10 mouse cellular contexts compared by ENCODE assay signal in the genomic region with DNA sequence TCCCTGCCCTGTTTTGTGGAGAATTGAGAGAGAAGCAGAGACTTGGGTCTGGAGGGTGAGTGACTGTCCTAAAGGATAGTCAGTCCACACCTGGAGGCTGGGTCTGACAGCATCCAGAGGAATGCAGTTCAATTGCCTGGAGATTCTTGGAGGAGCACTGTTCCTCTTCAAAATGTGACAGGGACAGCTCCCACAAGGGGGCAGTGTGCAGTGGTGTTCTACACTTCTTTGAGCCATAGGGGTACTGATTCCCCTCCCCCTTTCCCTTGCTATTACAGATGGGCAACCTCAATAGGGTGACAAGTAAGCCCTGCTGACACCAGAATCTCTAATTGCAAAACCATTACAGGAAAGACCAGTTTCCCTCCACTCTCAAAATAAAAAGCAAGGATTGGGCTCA.
A peak's percentile ranks its signal among the peaks of the same experiment; 100 is the strongest.
DNase-seq lines count a peak whose midpoint lies in the region; ATAC-seq and TF ChIP-seq lines count a peak whose summit lies in the region.
"Had no signal": no experiment of that assay in that cellular context is flagged by ENCODE, and none has a peak within 500 bp of the region (broad histone marks: within the 10 kb centered on the region; RNA-seq: fewer than 3 reads in every experiment).

No protein-coding gene starts in this region.

- CTCF ChIA-PET in Patski (lab: Charles Lee): no interaction called here

- H3K4me2 ChIP-seq in hindbrain, embryonic 16.5 days (ENCODE audit: low read length): no peak overlapping the region
- H3K4me2 ChIP-seq in midbrain, embryonic 14.5 days (ENCODE audit: low read length): no peak overlapping the region
- no peak overlapping the region for H3K4me2 ChIP-seq in midbrain, embryonic 13.5 days (replicated peaks)
- H3K4me2 ChIP-seq: embryonic facial prominence, embryonic 12.5 days; heart, embryonic 13.5 days had no signal

- in situ Hi-C loops in Patski (cut with MboI; ENCODE audit: low pct_unique_long_range_greater_than_20kb): no loop called here

- H3K27me3 ChIP-seq in hindbrain, embryonic 10.5 days (ENCODE audit: insufficient read depth, poor library complexity, severe bottlenecking): no peaks in the 10 kb centered on the region
- H3K27me3 ChIP-seq in hindbrain, embryonic 16.5 days (replicated peaks; ENCODE audit: control insufficient read depth, insufficient read depth, low read length): no peaks in the 10 kb centered on the region
- H3K27me3 ChIP-seq in midbrain, embryonic 14.5 days (ENCODE audit: control insufficient read depth, insufficient read depth, low read length): no peaks in the 10 kb centered on the region
- no peaks in the 10 kb centered on the region for H3K27me3 ChIP-seq in midbrain, embryonic 13.5 days
- H3K27me3 ChIP-seq in Patski: peaks cover 4% of the 10 kb centered on the region
- H3K27me3 ChIP-seq: embryonic facial prominence, embryonic 12.5 days; heart, embryonic 13.5 days had no signal

- no peak for ATAC-seq in hindbrain, embryonic 16.5 days
- no peak for ATAC-seq in midbrain, embryonic 14.5 days (ENCODE audit: low FRiP score, low TSS enrichment)
- ATAC-seq in midbrain, embryonic 13.5 days: no peak
- no peak for ATAC-seq in Patski
- peak; percentile 44 for ATAC-seq in granulocyte monocyte progenitor cell, adult 5-6 weeks (replicated peaks; ENCODE audit: poor library complexity, severe bottlenecking)
- ATAC-seq in frontal cortex, adult (ENCODE audit: low TSS enrichment): no peak

- no peaks in the 10 kb centered on the region for H3K36me3 ChIP-seq in hindbrain, embryonic 10.5 days
- H3K36me3 ChIP-seq in hindbrain, embryonic 16.5 days (ENCODE audit: control insufficient read depth, insufficient read depth, low read length): no peaks in the 10 kb centered on the region
- H3K36me3 ChIP-seq in midbrain, embryonic 14.5 days (ENCODE audit: control insufficient read depth, insufficient read depth, low read length): no peaks in the 10 kb centered on the region
- H3K36me3 ChIP-seq in midbrain, embryonic 13.5 days: no peaks in the 10 kb centered on the region
- H3K36me3 ChIP-seq: embryonic facial prominence, embryonic 12.5 days; heart, embryonic 13.5 days had no signal

- no peak overlapping the region for H3K27ac ChIP-seq in hindbrain, embryonic 10.5 days
- no peak overlapping the region for H3K27ac ChIP-seq in hindbrain, embryonic 16.5 days (ENCODE audit: low read depth, low read length)
- H3K27ac ChIP-seq in midbrain, embryonic 14.5 days (replicated peaks; ENCODE audit: low read depth, low read length): no peak overlapping the region
- no peak overlapping the region for H3K27ac ChIP-seq in midbrain, embryonic 13.5 days
- H3K27ac ChIP-seq: embryonic facial prominence, embryonic 12.5 days; heart, embryonic 13.5 days had no signal

- POLR2A ChIA-PET in Patski (lab: Charles Lee): no interaction called here

- peak; percentile 5 for DNase-seq in hindbrain, embryonic 10.5 days (ENCODE audit: low spot score)
- DNase-seq in midbrain, embryonic 14.5 days: peak; percentile 6
- no peak for DNase-seq in Patski (ENCODE audit: low read depth, low spot score)
- DNase-seq in spleen, postnatal 36 days (ENCODE audit: low spot score in 2 of 2): no peak

- H3K4me1 ChIP-seq in hindbrain, embryonic 10.5 days (replicated peaks): no peaks in the 10 kb centered on the region
- no peaks in the 10 kb centered on the region for H3K4me1 ChIP-seq in hindbrain, embryonic 16.5 days (ENCODE audit: control insufficient read depth, insufficient read depth, low read depth, low read length)
- H3K4me1 ChIP-seq in midbrain, embryonic 14.5 days (ENCODE audit: control insufficient read depth, insufficient read depth, low read length): no peaks in the 10 kb centered on the region
- H3K4me1 ChIP-seq in midbrain, embryonic 13.5 days (replicated peaks): no peaks in the 10 kb centered on the region
- H3K4me1 ChIP-seq: embryonic facial prominence, embryonic 12.5 days; heart, embryonic 13.5 days had no signal

- TF ChIP-seq CTCF in Patski (IDR thresholded peaks at IDR 0.05): peak; percentile 49

- no peak overlapping the region for H3K4me3 ChIP-seq in hindbrain, embryonic 10.5 days
- H3K4me3 ChIP-seq in hindbrain, embryonic 16.5 days (ENCODE audit: low read length): no peak overlapping the region
- H3K4me3 ChIP-seq in midbrain, embryonic 14.5 days (replicated peaks; ENCODE audit: low read depth, low read length): no peak overlapping the region
- H3K4me3 ChIP-seq in midbrain, embryonic 13.5 days (replicated peaks): no peak overlapping the region
- H3K4me3 ChIP-seq: embryonic facial prominence, embryonic 12.5 days; heart, embryonic 13.5 days had no signal

- H3K9me3 ChIP-seq in hindbrain, embryonic 10.5 days: no peaks in the 10 kb centered on the region
- no peaks in the 10 kb centered on the region for H3K9me3 ChIP-seq in hindbrain, embryonic 16.5 days (ENCODE audit: control insufficient read depth, low read length)
- H3K9me3 ChIP-seq in midbrain, embryonic 14.5 days (ENCODE audit: control insufficient read depth, low read length): no peaks in the 10 kb centered on the region
- no peaks in the 10 kb centered on the region for H3K9me3 ChIP-seq in midbrain, embryonic 13.5 days
- H3K9me3 ChIP-seq: embryonic facial prominence, embryonic 12.5 days; heart, embryonic 13.5 days had no signal

- H3K9ac ChIP-seq in hindbrain, embryonic 16.5 days (ENCODE audit: low read depth, low read length): no peak overlapping the region
- no peak overlapping the region for H3K9ac ChIP-seq in midbrain, embryonic 14.5 days (replicated peaks; ENCODE audit: low read length)
- H3K9ac ChIP-seq in midbrain, embryonic 13.5 days (replicated peaks): no peak overlapping the region
- H3K9ac ChIP-seq: embryonic facial prominence, embryonic 12.5 days; heart, embryonic 13.5 days had no signal

Comparison
In these comparisons a context has a peak if more than half of its experiments do, and no peak if none do; other contexts are left out.
1. DNase-seq: peak in hindbrain, embryonic 10.5 days (single experiment) and midbrain, embryonic 14.5 days (single experiment); none in Patski (single experiment) and spleen, postnatal 36 days (0 of 2).